Mouse (Mus musculus) intestine, postnatal 0 days (tissue): Measurements from ENCODE around the gene Hdac6. TPM values are rescaled to one million over a fixed set of nuclear protein-coding genes. Genes with fewer than 3 reads are reported as not detected.
"Not testable (repeated sequence)": the region's sequence is repeated elsewhere in the genome, so short reads cannot be mapped to it uniquely, and the experiment has no call there.

Experiments used
- ATAC-seq: fragments of 200-750 bp; cut with Nextera tagmentation; 2 replicates; pipeline ENCODE4 v1.8.0; 2017; ENCODE audit warnings: mild to moderate bottlenecking, moderate TSS enrichment, moderate library complexity
- H3K27ac ChIP-seq: fragments of 300-500 bp; sonication (generic); 2 replicates; pipeline ENCODE4 v1.5.1; 2014; ENCODE audit warnings: mild to moderate bottlenecking, low read depth, low read length, moderate library complexity
- H3K27me3 ChIP-seq: fragments of 300-500 bp; sonication (generic); replicated peaks from 2 replicates; pipeline ENCODE4 v1.6.1; 2014; ENCODE audit warnings: low read length, mixed read lengths; ENCODE audit not compliant: control insufficient read depth, insufficient read depth
- H3K36me3 ChIP-seq: fragments of 300-500 bp; sonication (generic); 2 replicates; pipeline ENCODE4 v1.6.1; 2014; ENCODE audit warnings: mild to moderate bottlenecking, moderate library complexity; ENCODE audit not compliant: control insufficient read depth, insufficient read depth
- H3K4me1 ChIP-seq: fragments of 300-500 bp; sonication (generic); replicated peaks from 2 replicates; pipeline ENCODE4 v1.6.1; 2014; ENCODE audit warnings: antibody characterized with exemption, low read length, mixed read lengths; ENCODE audit not compliant: control insufficient read depth, insufficient read depth
- H3K4me2 ChIP-seq: fragments of 300-500 bp; sonication (generic); replicated peaks from 2 replicates; pipeline ENCODE4 v1.6.1; 2014; ENCODE audit warnings: low read depth, mild to moderate bottlenecking, moderate library complexity
- H3K4me3 ChIP-seq: fragments of 300-500 bp; sonication (generic); 2 replicates; pipeline ENCODE4 v1.5.1; 2014; ENCODE audit warnings: low read depth, low read length
- H3K9ac ChIP-seq: fragments of 300-500 bp; sonication (generic); 2 replicates; pipeline ENCODE4 v1.6.1; 2014; ENCODE audit warnings: mild to moderate bottlenecking, low read depth, low read length
- H3K9me3 ChIP-seq: fragments of 300-500 bp; sonication (generic); 2 replicates; pipeline ENCODE4 v1.6.1; 2016; ENCODE audit warnings: mixed run types; ENCODE audit not compliant: control insufficient read depth
- CTCF ChIP-seq: sonication (generic); IDR thresholded peaks from 2 replicates; pipeline ENCODE4 v1.5.1; 2016; ENCODE audit warnings: low read depth, mild to moderate bottlenecking, control low read depth, antibody characterized with exemption, moderate library complexity
- WGBS: fragments of 180-500 bp; shearing (Covaris S2); extraction: QIAGEN DNeasy Blood & Tissue Kit; methylation state at CpG from one replicate; pipeline ENCODE4 v1.1.7; 2014; 5-methylcytosine and 5-hydroxymethylcytosine counted together
- polyA plus RNA-seq: library from polyadenylated mRNA; unstranded; fragments of >200 nt; fragmentation: Nextera tagmentation; extraction: Ambion mirVana; gene quantifications from 2 replicates; pipeline ENCODE4 v1.2.1, GENCODE M21; 2015

Hdac6 gene
- polyA plus RNA-seq, 1 experiment from 2014 or later: 4.6 TPM

DNA sequence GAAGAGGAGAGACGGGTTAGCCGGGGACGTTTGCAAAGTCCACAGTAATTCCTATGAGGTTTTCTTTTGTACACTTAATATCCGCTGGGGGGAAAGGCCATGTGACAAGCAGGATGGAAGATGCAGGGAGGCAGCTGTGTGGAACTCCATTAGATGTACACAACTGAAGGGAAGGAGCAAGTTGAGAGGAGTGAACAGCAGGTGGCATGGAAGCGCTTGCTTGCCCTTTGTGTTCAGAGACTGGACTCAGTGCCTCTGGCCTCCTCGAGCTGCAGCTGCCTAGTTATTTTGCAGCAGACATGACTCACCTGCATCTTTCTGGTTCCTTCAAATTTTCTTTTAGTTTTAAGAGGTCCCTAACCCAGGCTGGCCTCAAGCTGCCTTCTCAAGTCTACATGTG is 37.2 kb downstream of the Hdac6 start:
- Histone ChIP-seq H3K4me2 (no peak overlapping the region), H3K27me3 (no peaks in the 10 kb centered on the region), H3K9ac (no peak overlapping the region), H3K36me3 (no peaks in the 10 kb centered on the region), H3K27ac (no peak overlapping the region), H3K4me3 (no peak overlapping the region), H3K4me1 (no peaks in the 10 kb centered on the region), H3K9me3 (no peaks in the 10 kb centered on the region)
- no peak for ATAC-seq
- 53% methylated on average over 6 of the region's 6 CpGs for WGBS
- TF ChIP-seq CTCF: peak; percentile 46

DNA sequence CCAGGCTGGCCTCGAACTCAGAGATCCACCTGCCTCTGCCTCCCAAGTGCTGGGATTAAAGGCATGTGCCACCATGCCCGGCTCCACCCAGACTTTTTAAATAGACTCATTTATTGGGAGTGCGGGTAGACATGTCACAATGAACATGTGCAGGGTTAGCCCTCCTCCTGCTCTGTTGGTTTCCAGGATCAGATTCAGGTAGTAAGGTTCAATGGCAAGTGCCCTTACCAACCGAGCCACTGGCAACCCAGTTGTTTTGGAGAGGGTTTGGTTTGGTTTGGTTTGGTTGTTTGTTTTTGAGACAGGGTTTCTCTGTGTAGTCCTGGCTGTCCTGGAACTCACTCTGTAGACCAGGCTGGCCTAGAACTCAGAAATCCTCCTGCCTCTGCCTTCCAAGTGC is 38.4 kb downstream of the Hdac6 start, which contains the start of gene Gm10490:
Gene Gm10490 (plus strand): TSS at position 301 of the 400 bp plus-strand sequence.
- ATAC-seq, H3K9ac ChIP-seq: not testable (repeated sequence)
- 92% methylated on average over 4 of the region's 4 CpGs for WGBS

DNA sequence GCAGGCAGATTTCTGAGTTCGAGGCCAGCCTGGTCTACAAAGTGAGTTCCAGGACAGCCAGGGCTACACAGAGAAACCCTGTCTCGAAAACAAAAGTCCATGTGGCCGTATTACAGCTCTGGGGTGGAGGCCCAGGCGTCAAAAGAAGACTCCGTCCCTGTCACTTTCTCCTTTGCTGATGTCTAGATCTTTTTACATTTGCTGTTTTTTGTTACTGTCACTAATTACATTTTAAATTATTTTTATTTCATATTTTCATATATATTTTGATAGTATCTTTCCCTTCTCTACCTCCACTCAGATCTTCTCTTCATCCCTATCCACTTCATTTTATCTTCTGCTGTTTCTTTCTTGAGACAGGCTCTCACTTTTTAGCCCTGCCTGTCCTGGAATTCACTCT is 40.0 kb downstream of the Hdac6 start, which contains the start of gene Gm10491:
Gene Gm10491 (minus strand): TSS at position 101 of the 400 bp plus-strand sequence.
- H3K4me1 ChIP-seq: no peaks in the 10 kb centered on the region
- H3K9me3 ChIP-seq: no peaks in the 10 kb centered on the region
- H3K4me2 ChIP-seq: no peak within 1 kb of the TSS
- TF ChIP-seq CTCF: no peak
- H3K9ac ChIP-seq: no peak within 1 kb of the TSS
- no peaks in the 10 kb centered on the region for H3K27me3 ChIP-seq
- ATAC-seq: no peak
- 92% methylated on average over 4 of the region's 5 CpGs for WGBS
- no peaks in the 10 kb centered on the region for H3K36me3 ChIP-seq
- no peak within 1 kb of the TSS for H3K27ac ChIP-seq
- H3K4me3 ChIP-seq: no peak within 1 kb of the TSS

More for the DNA sequence above, 38.4 kb downstream of the Hdac6 start, which contains the start of gene Gm10490:
- not testable (repeated sequence) for H3K36me3 ChIP-seq, H3K27ac ChIP-seq, H3K27me3 ChIP-seq, H3K4me3 ChIP-seq, H3K4me1 ChIP-seq, H3K4me2 ChIP-seq, H3K9me3 ChIP-seq

DNA sequence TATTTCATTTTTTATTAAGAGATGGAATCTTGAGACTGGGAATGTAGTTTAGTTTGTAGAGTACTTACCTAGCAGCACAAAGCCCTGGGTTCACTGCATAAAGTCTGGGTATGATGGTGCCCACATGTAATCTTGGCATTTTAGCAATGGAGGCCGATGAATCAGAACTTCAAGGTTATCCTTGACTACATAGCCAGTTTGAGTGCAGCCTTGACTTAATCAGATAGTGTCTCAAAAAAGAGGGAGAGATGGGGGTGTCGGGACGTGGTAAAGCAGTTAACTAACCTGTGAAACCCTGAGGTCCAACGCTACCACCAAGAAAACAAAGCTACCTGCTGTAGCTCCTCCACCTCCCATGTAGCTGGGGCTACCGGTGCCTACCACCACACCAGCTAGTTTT is 43.2 kb downstream of the Hdac6 start:
- H3K4me2 ChIP-seq: no peak overlapping the region

DNA sequence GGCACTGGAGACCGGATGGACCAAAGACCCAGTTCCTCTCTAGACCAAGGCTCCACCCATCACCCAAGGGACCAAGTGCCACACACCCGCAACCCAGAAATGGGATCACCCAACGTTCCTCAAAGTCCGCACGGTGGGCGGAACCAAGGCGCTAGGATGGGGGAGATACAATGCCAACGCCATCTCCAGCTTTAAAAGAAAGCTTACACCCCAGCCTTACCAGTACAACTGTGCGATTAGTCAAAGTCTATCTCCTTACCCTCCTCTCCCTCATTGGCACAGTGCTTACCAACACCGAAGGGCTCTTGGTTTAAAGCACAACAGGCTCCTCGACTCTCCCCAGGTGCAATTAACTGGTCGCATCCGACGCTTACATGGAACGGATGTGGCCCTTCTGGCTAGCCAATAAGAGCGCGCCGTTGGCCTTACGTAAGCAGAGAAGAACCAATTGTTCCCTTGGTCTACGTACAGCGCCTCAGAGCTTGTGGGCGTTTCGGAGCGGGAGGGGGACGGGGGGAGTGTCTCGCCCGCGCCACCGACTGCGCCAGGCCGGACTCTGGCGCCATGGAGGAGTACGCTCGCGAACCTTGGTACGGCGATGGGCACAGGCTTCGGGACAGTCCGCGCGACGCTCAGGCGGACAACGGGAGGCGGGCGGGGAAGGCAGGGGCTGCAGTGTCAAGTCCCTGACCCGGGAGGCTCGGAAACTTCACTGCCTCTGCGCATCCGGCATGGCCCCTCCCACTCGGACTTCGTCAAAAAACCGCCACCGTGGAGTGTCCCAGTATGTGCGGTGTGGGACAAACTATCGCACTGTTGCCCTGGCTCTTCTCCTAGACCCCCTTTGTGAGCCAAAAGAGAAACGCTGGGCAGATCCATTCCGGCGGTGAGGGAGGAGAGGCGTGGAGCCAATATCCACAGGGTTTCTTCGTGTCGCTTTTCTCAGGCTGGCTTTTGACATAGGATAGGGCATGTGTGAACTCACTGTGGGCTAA is 48.5 kb downstream of the Hdac6 start, which contains the start of the genes Pqbp1 and Timm17b:
Gene Pqbp1 (minus strand): TSS at position 390 of the 995 bp plus-strand sequence.
Gene Timm17b (plus strand): TSS at position 478 of the 995 bp plus-strand sequence.
- H3K9ac ChIP-seq: peak within 1 kb of the TSS; percentile 46
- H3K9me3 ChIP-seq: no peaks in the 10 kb centered on the region
- peak within 1 kb of the TSS; percentile 56 for H3K4me3 ChIP-seq
- TF ChIP-seq CTCF: no peak
- no peaks in the 10 kb centered on the region for H3K27me3 ChIP-seq
- WGBS: 16% methylated on average over 62 of the region's 62 CpGs
- no peaks in the 10 kb centered on the region for H3K4me1 ChIP-seq
- peaks cover 5% of the 10 kb centered on the region for H3K36me3 ChIP-seq
- peak within 1 kb of the TSS; percentile 72 for H3K27ac ChIP-seq
- peak within 1 kb of the TSS; percentile 62 for H3K4me2 ChIP-seq
- peak; percentile 99 for ATAC-seq

More for the DNA sequence above, 43.2 kb downstream of the Hdac6 start:
- TF ChIP-seq CTCF: no peak
- no peak overlapping the region for H3K27ac ChIP-seq
- H3K4me1 ChIP-seq: no peaks in the 10 kb centered on the region
- no peak for ATAC-seq
- no peaks in the 10 kb centered on the region for H3K36me3 ChIP-seq
- no peak overlapping the region for H3K9ac ChIP-seq
- H3K9me3 ChIP-seq: no peaks in the 10 kb centered on the region
- H3K27me3 ChIP-seq: no peaks in the 10 kb centered on the region
- H3K4me3 ChIP-seq: no peak overlapping the region
- 93% methylated on average over 5 of the region's 5 CpGs for WGBS

DNA sequence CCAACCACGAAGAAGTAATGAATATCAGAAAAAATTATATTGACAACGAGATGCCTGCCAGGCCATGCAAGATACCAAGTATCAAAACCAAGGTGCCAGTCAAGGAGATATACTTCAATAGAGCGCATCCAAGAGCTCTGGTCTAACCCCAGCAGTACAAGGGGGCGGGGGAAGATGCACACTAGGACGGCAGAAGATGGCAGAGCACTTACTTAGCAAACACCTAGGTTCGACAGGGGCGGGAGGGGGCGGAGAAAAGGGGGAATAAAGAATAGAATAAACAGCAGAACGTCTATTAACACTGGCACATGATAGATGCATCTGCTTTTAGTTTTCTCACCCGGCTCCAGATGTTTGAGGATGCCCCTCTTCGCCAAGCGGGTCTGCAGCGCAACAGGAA is 49.5 kb downstream of the Hdac6 start:
- Histone ChIP-seq H3K27me3 (no peaks in the 10 kb centered on the region), H3K4me3 (peak overlapping the region; percentile 56), H3K9me3 (no peaks in the 10 kb centered on the region), H3K36me3 (peaks cover 8% of the 10 kb centered on the region), H3K4me1 (no peaks in the 10 kb centered on the region), H3K27ac (0 out of 2 replicates have a peak overlapping the region, but pooled peaks have one; percentile 21), H3K9ac (peak overlapping the region; percentile 26; the same call in 1 of the 2 replicates), H3K4me2 (peak overlapping the region; percentile 62)
- TF ChIP-seq CTCF: no peak
- no peak for ATAC-seq
- WGBS: 24% methylated on average over 13 of the region's 13 CpGs
